9 mouse cellular contexts compared by ENCODE assay signal in the genomic region with DNA sequence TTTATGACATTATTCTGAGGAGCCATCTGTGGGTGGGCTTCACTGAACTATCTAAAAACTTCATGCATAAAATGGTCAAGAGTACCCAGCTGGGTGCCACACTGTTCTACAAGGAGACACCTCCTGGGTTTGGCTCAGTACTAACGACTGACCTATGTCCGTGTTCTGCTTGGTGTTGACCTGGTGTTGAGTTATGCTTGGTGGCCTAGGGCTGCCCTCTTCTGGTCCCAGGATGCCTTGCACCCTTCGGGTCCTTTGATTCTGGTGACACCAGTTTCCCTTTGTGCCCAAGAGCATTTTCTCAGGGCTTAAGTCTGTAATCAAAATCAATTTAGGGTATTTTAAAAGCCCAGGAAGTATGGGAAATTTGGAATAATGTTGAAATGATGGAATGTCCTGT. TPM values are rescaled to one million over a fixed set of nuclear protein-coding genes. Genes with fewer than 3 reads are reported as not detected.
DNase-seq lines count a peak whose midpoint lies in the region; ATAC-seq and TF ChIP-seq lines count a peak whose summit lies in the region.
"Had no signal": no experiment of that assay in that cellular context is flagged by ENCODE, and none has a peak within 500 bp of the region (broad histone marks: within the 10 kb centered on the region; RNA-seq: fewer than 3 reads in every experiment).

No protein-coding gene starts in this region.

- H3K9me3 ChIP-seq in heart, embryonic 11.5 days (replicated peaks; ENCODE audit: control insufficient read depth, low read length): no peaks in the 10 kb centered on the region
- no peaks in the 10 kb centered on the region for H3K9me3 ChIP-seq in intestine, embryonic 14.5 days (ENCODE audit: control insufficient read depth, low read length)

- H3K27me3 ChIP-seq in heart, embryonic 11.5 days (ENCODE audit: control insufficient read depth, insufficient read depth, low read length): peaks cover 5% of the 10 kb centered on the region
- H3K27me3 ChIP-seq in thymus, adult 2 months (ENCODE audit: control insufficient read depth, insufficient read depth, low read length): no peaks in the 10 kb centered on the region; the same call in 1 of the 2 replicates
- no peaks in the 10 kb centered on the region for H3K27me3 ChIP-seq in intestine, embryonic 14.5 days (replicated peaks; ENCODE audit: control insufficient read depth, insufficient read depth, low read length)

- 3% methylated on average over 3 of the region's 3 CpGs for WGBS in heart, embryonic 11.5 days (ENCODE audit: insufficient replicate concordance)
- WGBS in thymus, adult 2 months: 4% methylated on average over 3 of the region's 3 CpGs
- WGBS in intestine, embryonic 14.5 days: 8% methylated on average over 3 of the region's 3 CpGs

- no peaks in the 10 kb centered on the region for H3K4me1 ChIP-seq in heart, embryonic 11.5 days (ENCODE audit: control insufficient read depth, insufficient read depth, low read length)
- H3K4me1 ChIP-seq in thymus, adult 2 months (replicated peaks; ENCODE audit: control insufficient read depth, insufficient read depth, low read length): no peaks in the 10 kb centered on the region
- H3K4me1 ChIP-seq in intestine, embryonic 14.5 days (replicated peaks; ENCODE audit: control insufficient read depth, insufficient read depth, low read length): no peaks in the 10 kb centered on the region

- TF ChIP-seq CTCF in thymus, adult 2 months (IDR thresholded peaks at IDR 0.05; ENCODE audit: borderline replicate concordance, control insufficient read depth, extremely low read depth, insufficient read depth, low read length, poor library complexity): peak; percentile 37; the same call in 1 of the 2 replicates

- H3K4me2 ChIP-seq in heart, embryonic 11.5 days: no peak overlapping the region
- no peak overlapping the region for H3K4me2 ChIP-seq in intestine, embryonic 14.5 days (ENCODE audit: low read length)

- H3K4me3 ChIP-seq in heart, embryonic 11.5 days (ENCODE audit: low read depth, low read length): no peak overlapping the region
- no peak overlapping the region for H3K4me3 ChIP-seq in thymus, adult 2 months (ENCODE audit: control insufficient read depth, insufficient read depth, low read length)
- no peak overlapping the region for H3K4me3 ChIP-seq in intestine, embryonic 14.5 days (ENCODE audit: low read depth, low read length)

- no peaks in the 10 kb centered on the region for H3K36me3 ChIP-seq in heart, embryonic 11.5 days (ENCODE audit: control insufficient read depth, insufficient read depth, low read length)
- no peaks in the 10 kb centered on the region for H3K36me3 ChIP-seq in thymus, adult 2 months (ENCODE audit: control insufficient read depth, insufficient read depth, low read length)
- no peaks in the 10 kb centered on the region for H3K36me3 ChIP-seq in intestine, embryonic 14.5 days (ENCODE audit: control insufficient read depth, insufficient read depth, low read length)

- no peak for TF ChIP-seq POLR2A in thymus, adult 2 months (IDR thresholded peaks at IDR 0.05; ENCODE audit: control insufficient read depth, extremely low read depth, insufficient read depth, low read length, poor library complexity)

- ATAC-seq in heart, embryonic 11.5 days (replicated peaks; ENCODE audit: insufficient number of reproducible peaks, low FRiP score, low TSS enrichment): no peak
- no peak for ATAC-seq in intestine, embryonic 14.5 days (replicated peaks; ENCODE audit: low FRiP score, low TSS enrichment, low read depth)
- ATAC-seq in megakaryocyte progenitor cell, adult 5-6 weeks (replicated peaks; ENCODE audit: poor library complexity): peak; percentile 77
- ATAC-seq in activated CD4-positive, CD25-positive, alpha-beta regulatory T cell, adult 4 months: no peak

- peak; percentile 22 to 44 for DNase-seq in heart, adult 18-20 months
- DNase-seq in thymus, adult 2 months: peak; percentile 44
- DNase-seq in thymus, adult 18-20 months: no peak
- peak; percentile 54 for DNase-seq in cerebellum, adult 9-11 months
- peak; percentile 65 for DNase-seq in intestine, embryonic 14.5 days (ENCODE audit: low spot score)

- H3K27ac ChIP-seq in heart, embryonic 11.5 days (ENCODE audit: low read depth, low read length): no peak overlapping the region
- H3K27ac ChIP-seq in thymus, adult 2 months (ENCODE audit: control insufficient read depth, insufficient read depth, low read length): no peak overlapping the region
- no peak overlapping the region for H3K27ac ChIP-seq in intestine, embryonic 14.5 days (ENCODE audit: low read depth)

- no peak overlapping the region for H3K9ac ChIP-seq in heart, embryonic 11.5 days (ENCODE audit: low read depth, low read length)
- no peak overlapping the region for H3K9ac ChIP-seq in intestine, embryonic 14.5 days (ENCODE audit: low read length)

RNA-seq across cellular contexts. Expression of a gene that starts 23.5 kb away (rescaled TPM):
- 10 to 100 TPM; 16.4 to 18.1 TPM for total RNA-seq in heart, adult 18-20 months (2021)
- 0.69 and 0.79 TPM in 2 replicates for polyA plus RNA-seq in heart, embryonic 11.5 days (2014; fragmentation: Nextera tagmentation; extraction: Ambion mirVana)
- 2.3 and 3.7 TPM in 2 replicates for polyA plus RNA-seq in thymus, adult 2 months (2012; rRNA removed)
- 0.08 TPM in 1 of 2 replicates, not detected in the other for polyA plus RNA-seq in intestine, embryonic 14.5 days (2014; fragmentation: Nextera tagmentation; extraction: Ambion mirVana)
- not detected in 2 replicates for total RNA-seq in megakaryocyte progenitor cell, adult 5-6 weeks (2015)
- total RNA-seq in megakaryocyte progenitor cell, adult 5-6 weeks (2017): not detected in 2 replicates
- 1 to 10 TPM; 2.4 to 2.9 TPM for polyA plus RNA-seq in activated CD4-positive, CD25-positive, alpha-beta regulatory T cell, adult 4 months (2017; shearing (Covaris generic))

RNA-seq across cellular contexts. Expression of a gene that starts 25.5 kb away (rescaled TPM):
- total RNA-seq in heart, adult 18-20 months (2021): not detected
- 0.44 TPM in 1 of 2 replicates, not detected in the other for polyA plus RNA-seq in heart, embryonic 11.5 days (2014; fragmentation: Nextera tagmentation; extraction: Ambion mirVana)
- not detected in 2 replicates for polyA plus RNA-seq in thymus, adult 2 months (2012; rRNA removed)
- polyA plus RNA-seq in intestine, embryonic 14.5 days (2014; fragmentation: Nextera tagmentation; extraction: Ambion mirVana): 0.35 TPM in 1 of 2 replicates, not detected in the other
- not detected in 2 replicates for total RNA-seq in megakaryocyte progenitor cell, adult 5-6 weeks (2015)
- not detected in 2 replicates for total RNA-seq in megakaryocyte progenitor cell, adult 5-6 weeks (2017)
- not detected for polyA plus RNA-seq in activated CD4-positive, CD25-positive, alpha-beta regulatory T cell, adult 4 months (2017; shearing (Covaris generic))
- total RNA-seq: adrenal gland, adult 18-20 months had no signal

RNA-seq across cellular contexts. Expression of a gene that starts 55.1 kb away (rescaled TPM):
- total RNA-seq in heart, adult 18-20 months (2021): 1 to 10 TPM in 1 of 2 experiments, under 1 TPM in 1; 0.77 to 2.6 TPM
- polyA plus RNA-seq in heart, embryonic 11.5 days (2014; fragmentation: Nextera tagmentation; extraction: Ambion mirVana): 3.9 TPM in 2 replicates
- polyA plus RNA-seq in thymus, adult 2 months (2012; rRNA removed): 224 and 247 TPM in 2 replicates
- polyA plus RNA-seq in intestine, embryonic 14.5 days (2014; fragmentation: Nextera tagmentation; extraction: Ambion mirVana): 5.1 and 5.6 TPM in 2 replicates
- 7.7 and 8.6 TPM in 2 replicates for total RNA-seq in megakaryocyte progenitor cell, adult 5-6 weeks (2015)
- 8.0 and 10.3 TPM in 2 replicates for total RNA-seq in megakaryocyte progenitor cell, adult 5-6 weeks (2017)
- polyA plus RNA-seq in activated CD4-positive, CD25-positive, alpha-beta regulatory T cell, adult 4 months (2017; shearing (Covaris generic)): 10 to 100 TPM; 26.6 to 31.2 TPM

Comparison
In these comparisons a context has a peak if more than half of its experiments do, and no peak if none do; other contexts are left out.
1. DNase-seq: peak in heart, adult 18-20 months (2 of 2), thymus, adult 2 months (single experiment), cerebellum, adult 9-11 months (single experiment) and intestine, embryonic 14.5 days (single experiment); none in thymus, adult 18-20 months (0 of 2).